Mouse (Mus musculus): ENCODE measurements at regions not wholly inside any gene's neighbourhood (a gene's known extent, or its start where the extent isn't known, plus 50 kb on each side); places are given as distances from the start of the nearest gene placed in this dataset.

- H3K9me3 ChIP-seq (ENCODE audit: control insufficient read depth, low read length) = no peaks in the 10 kb centered on the region
- no peak overlapping the region for H3K4me3 ChIP-seq (ENCODE audit: low read depth, low read length)
- H3K9ac ChIP-seq (replicated peaks; ENCODE audit: low read depth, low read length) = no peak overlapping the region
- no peaks in the 10 kb centered on the region for H3K27me3 ChIP-seq (ENCODE audit: control insufficient read depth, insufficient read depth, low read length)
- WGBS = 76% methylated on average over 4 of the region's 4 CpGs
- H3K4me1 ChIP-seq (ENCODE audit: control insufficient read depth, insufficient read depth, low read length) = no peaks in the 10 kb centered on the region
- H3K27ac ChIP-seq (ENCODE audit: low read depth, low read length) = no peak overlapping the region
- H3K36me3 ChIP-seq (ENCODE audit: control insufficient read depth, insufficient read depth, low read length) = no peaks in the 10 kb centered on the region
- H3K4me2 ChIP-seq (ENCODE audit: low read depth, low read length) = no peak overlapping the region
- no peak for ATAC-seq (ENCODE audit: low read depth)
These were observed 137.5 kb upstream of the Sel1l start for GRCm38 (mm10) chr12:91986448-91986847.

- no peaks in the 10 kb centered on the region for H3K36me3 ChIP-seq (ENCODE audit: control insufficient read depth, insufficient read depth, low read length)
- no peaks in the 10 kb centered on the region for H3K9me3 ChIP-seq (ENCODE audit: control insufficient read depth, low read length)
- no peak overlapping the region for H3K4me2 ChIP-seq (ENCODE audit: low read depth, low read length)
- ATAC-seq (ENCODE audit: low read depth) = no peak
- no peak overlapping the region for H3K4me3 ChIP-seq (ENCODE audit: low read depth, low read length)
- no peak overlapping the region for H3K27ac ChIP-seq (ENCODE audit: low read depth, low read length)
- H3K4me1 ChIP-seq (ENCODE audit: control insufficient read depth, insufficient read depth, low read length) = no peaks in the 10 kb centered on the region
- WGBS = 65% methylated on average over 7 of the region's 7 CpGs
- no peaks in the 10 kb centered on the region for H3K27me3 ChIP-seq (ENCODE audit: control insufficient read depth, insufficient read depth, low read length)
- H3K9ac ChIP-seq (replicated peaks; ENCODE audit: low read depth, low read length) = no peak overlapping the region
These were observed 131.4 kb upstream of the Sel1l start for GRCm38 (mm10) chr12:91980321-91980720.

- 69% methylated on average over 1 of the region's 1 CpGs for WGBS
- Histone ChIP-seq H3K27ac (ENCODE audit: low read depth, low read length) (no peak overlapping the region), H3K9me3 (ENCODE audit: control insufficient read depth, low read length) (no peaks in the 10 kb centered on the region), H3K4me3 (ENCODE audit: low read depth, low read length) (no peak overlapping the region), H3K27me3 (ENCODE audit: control insufficient read depth, insufficient read depth, low read length) (no peaks in the 10 kb centered on the region), H3K9ac (replicated peaks; ENCODE audit: low read depth, low read length) (no peak overlapping the region), H3K36me3 (ENCODE audit: control insufficient read depth, insufficient read depth, low read length) (no peaks in the 10 kb centered on the region), H3K4me1 (ENCODE audit: control insufficient read depth, insufficient read depth, low read length) (no peaks in the 10 kb centered on the region), H3K4me2 (ENCODE audit: low read depth, low read length) (no peak overlapping the region)
- no peak for ATAC-seq (ENCODE audit: low read depth)
These were observed 122.1 kb upstream of the Sel1l start for GRCm38 (mm10) chr12:91971045-91971444.

- WGBS = 86% methylated on average over 1 of the region's 1 CpGs
- H3K4me1 ChIP-seq (ENCODE audit: control insufficient read depth, insufficient read depth, low read length) = no peaks in the 10 kb centered on the region
- H3K9me3 ChIP-seq (ENCODE audit: control insufficient read depth, low read length) = no peaks in the 10 kb centered on the region
These were observed 117.0 kb upstream of the Sel1l start for GRCm38 (mm10) chr12:91965937-91966336.

GRCm38 (mm10) chr12:91963239-91963638 is 114.3 kb upstream of the Sel1l start:
- Histone ChIP-seq H3K27ac (ENCODE audit: low read depth, low read length) (no peak overlapping the region), H3K4me3 (ENCODE audit: low read depth, low read length) (no peak overlapping the region), H3K36me3 (ENCODE audit: control insufficient read depth, insufficient read depth, low read length) (no peaks in the 10 kb centered on the region), H3K4me2 (ENCODE audit: low read depth, low read length) (no peak overlapping the region), H3K4me1 (ENCODE audit: control insufficient read depth, insufficient read depth, low read length) (no peaks in the 10 kb centered on the region), H3K27me3 (ENCODE audit: control insufficient read depth, insufficient read depth, low read length) (no peaks in the 10 kb centered on the region), H3K9me3 (ENCODE audit: control insufficient read depth, low read length) (no peaks in the 10 kb centered on the region), H3K9ac (replicated peaks; ENCODE audit: low read depth, low read length) (no peak overlapping the region)
- WGBS = 82% methylated on average over 5 of the region's 5 CpGs
- no peak for ATAC-seq (ENCODE audit: low read depth)

More at GRCm38 (mm10) chr12:91965937-91966336, 117.0 kb upstream of the Sel1l start:
- H3K27ac ChIP-seq (ENCODE audit: low read depth, low read length) = no peak overlapping the region
- no peaks in the 10 kb centered on the region for H3K36me3 ChIP-seq (ENCODE audit: control insufficient read depth, insufficient read depth, low read length)
- no peaks in the 10 kb centered on the region for H3K27me3 ChIP-seq (ENCODE audit: control insufficient read depth, insufficient read depth, low read length)
- no peak for ATAC-seq (ENCODE audit: low read depth)
- no peak overlapping the region for H3K4me2 ChIP-seq (ENCODE audit: low read depth, low read length)
- no peak overlapping the region for H3K4me3 ChIP-seq (ENCODE audit: low read depth, low read length)
- H3K9ac ChIP-seq (replicated peaks; ENCODE audit: low read depth, low read length) = no peak overlapping the region

GRCm38 (mm10) chr12:91958086-91958485 is 109.1 kb upstream of the Sel1l start:
- Histone ChIP-seq H3K36me3 (ENCODE audit: control insufficient read depth, insufficient read depth, low read length) (no peaks in the 10 kb centered on the region), H3K4me3 (ENCODE audit: low read depth, low read length) (no peak overlapping the region), H3K27ac (ENCODE audit: low read depth, low read length) (no peak overlapping the region), H3K27me3 (ENCODE audit: control insufficient read depth, insufficient read depth, low read length) (no peaks in the 10 kb centered on the region), H3K9me3 (ENCODE audit: control insufficient read depth, low read length) (no peaks in the 10 kb centered on the region), H3K4me2 (ENCODE audit: low read depth, low read length) (no peak overlapping the region), H3K4me1 (ENCODE audit: control insufficient read depth, insufficient read depth, low read length) (no peaks in the 10 kb centered on the region), H3K9ac (replicated peaks; ENCODE audit: low read depth, low read length) (no peak overlapping the region)
- no peak for ATAC-seq (ENCODE audit: low read depth)
- WGBS = 72% methylated on average over 4 of the region's 4 CpGs

- Histone ChIP-seq H3K9me3 (ENCODE audit: control insufficient read depth, low read length) (no peaks in the 10 kb centered on the region), H3K27ac (ENCODE audit: low read depth, low read length) (no peak overlapping the region), H3K4me1 (ENCODE audit: control insufficient read depth, insufficient read depth, low read length) (no peaks in the 10 kb centered on the region), H3K4me2 (ENCODE audit: low read depth, low read length) (no peak overlapping the region), H3K27me3 (ENCODE audit: control insufficient read depth, insufficient read depth, low read length) (no peaks in the 10 kb centered on the region), H3K36me3 (ENCODE audit: control insufficient read depth, insufficient read depth, low read length) (no peaks in the 10 kb centered on the region), H3K4me3 (ENCODE audit: low read depth, low read length) (no peak overlapping the region), H3K9ac (replicated peaks; ENCODE audit: low read depth, low read length) (no peak overlapping the region)
- WGBS = 77% methylated on average over 3 of the region's 3 CpGs
- no peak for ATAC-seq (ENCODE audit: low read depth)
These were observed 107.5 kb upstream of the Sel1l start for GRCm38 (mm10) chr12:91956411-91956810.

- no peak overlapping the region for H3K4me2 ChIP-seq (ENCODE audit: low read depth, low read length)
- 77% methylated on average over 8 of the region's 8 CpGs for WGBS
- ATAC-seq (ENCODE audit: low read depth) = no peak
These were observed 99.7 kb upstream of the Sel1l start for GRCm38 (mm10) chr12:91948602-91949167.

GRCm38 (mm10) chr12:91947998-91948397 is 99.0 kb upstream of the Sel1l start:
- no peaks in the 10 kb centered on the region for H3K27me3 ChIP-seq (ENCODE audit: control insufficient read depth, insufficient read depth, low read length)
- no peaks in the 10 kb centered on the region for H3K9me3 ChIP-seq (ENCODE audit: control insufficient read depth, low read length)
- ATAC-seq (ENCODE audit: low read depth) = no peak
- H3K4me2 ChIP-seq (ENCODE audit: low read depth, low read length) = no peak overlapping the region
- no peak overlapping the region for H3K9ac ChIP-seq (replicated peaks; ENCODE audit: low read depth, low read length)
- H3K4me1 ChIP-seq (ENCODE audit: control insufficient read depth, insufficient read depth, low read length) = no peaks in the 10 kb centered on the region
- H3K27ac ChIP-seq (ENCODE audit: low read depth, low read length) = no peak overlapping the region
- no peaks in the 10 kb centered on the region for H3K36me3 ChIP-seq (ENCODE audit: control insufficient read depth, insufficient read depth, low read length)
- 86% methylated on average over 3 of the region's 3 CpGs for WGBS
- H3K4me3 ChIP-seq (ENCODE audit: low read depth, low read length) = no peak overlapping the region

More at GRCm38 (mm10) chr12:91948602-91949167, 99.7 kb upstream of the Sel1l start:
- Histone ChIP-seq H3K9me3 (ENCODE audit: control insufficient read depth, low read length) (no peaks in the 10 kb centered on the region), H3K36me3 (ENCODE audit: control insufficient read depth, insufficient read depth, low read length) (no peaks in the 10 kb centered on the region), H3K4me3 (ENCODE audit: low read depth, low read length) (no peak overlapping the region), H3K4me1 (ENCODE audit: control insufficient read depth, insufficient read depth, low read length) (no peaks in the 10 kb centered on the region), H3K27me3 (ENCODE audit: control insufficient read depth, insufficient read depth, low read length) (no peaks in the 10 kb centered on the region), H3K27ac (ENCODE audit: low read depth, low read length) (no peak overlapping the region), H3K9ac (replicated peaks; ENCODE audit: low read depth, low read length) (no peak overlapping the region)
